Mouse (Mus musculus) bone marrow macrophage, adult 2 months (primary cell): ENCODE measurements around the gene Tbx10.

Experiments
- CTCF ChIP-seq: IDR thresholded peaks from 2 replicates; pipeline ENCODE4 v1.5.1; 2012; ENCODE audit warnings: low read depth, mild to moderate bottlenecking, low read length, moderate library complexity
- POLR2A ChIP-seq: IDR thresholded peaks from 2 replicates; pipeline ENCODE4 v1.6.1; 2012; ENCODE audit warnings: mild to moderate bottlenecking, low read depth, low read length, borderline replicate concordance

DNA sequence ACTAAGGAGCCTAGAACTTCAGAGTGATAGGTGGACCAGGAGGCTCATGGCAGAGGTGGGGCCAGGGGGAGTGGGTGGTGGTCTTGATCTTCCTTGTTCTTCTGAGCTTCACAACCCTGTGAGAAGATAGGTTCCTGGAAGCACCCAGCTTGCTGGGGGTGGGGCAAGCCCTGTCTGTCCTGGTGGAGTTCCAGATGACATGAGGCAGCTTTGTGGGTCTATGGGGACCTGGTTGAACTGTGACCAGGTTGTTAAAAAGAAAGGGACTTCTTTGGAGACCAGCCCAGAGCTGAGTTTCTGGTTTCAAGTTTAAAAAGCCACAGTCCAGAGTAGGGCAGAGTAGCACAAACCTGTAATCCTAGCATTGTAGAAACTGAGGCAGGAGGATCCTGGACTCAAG, 33.5 kb upstream of the Tbx10 start:
- no peak for TF ChIP-seq CTCF
- TF ChIP-seq POLR2A, result no peak
